Mouse (Mus musculus) intestine, postnatal 0 days (tissue): ENCODE measurements around the gene Pan3. TPM values are rescaled to one million over a fixed set of nuclear protein-coding genes. Genes with fewer than 3 reads are reported as not detected.

Experiments
- ATAC-seq: fragments of 200-750 bp; cut with Nextera tagmentation; 2 replicates; pipeline ENCODE4 v1.8.0; 2017; ENCODE audit warnings: mild to moderate bottlenecking, moderate TSS enrichment, moderate library complexity
- H3K27ac ChIP-seq: fragments of 300-500 bp; sonication (generic); 2 replicates; pipeline ENCODE4 v1.5.1; 2014; ENCODE audit warnings: mild to moderate bottlenecking, low read depth, low read length, moderate library complexity
- H3K27me3 ChIP-seq: fragments of 300-500 bp; sonication (generic); replicated peaks from 2 replicates; pipeline ENCODE4 v1.6.1; 2014; ENCODE audit warnings: low read length, mixed read lengths; ENCODE audit not compliant: control insufficient read depth, insufficient read depth
- H3K36me3 ChIP-seq: fragments of 300-500 bp; sonication (generic); 2 replicates; pipeline ENCODE4 v1.6.1; 2014; ENCODE audit warnings: mild to moderate bottlenecking, moderate library complexity; ENCODE audit not compliant: control insufficient read depth, insufficient read depth
- H3K4me1 ChIP-seq: fragments of 300-500 bp; sonication (generic); replicated peaks from 2 replicates; pipeline ENCODE4 v1.6.1; 2014; ENCODE audit warnings: antibody characterized with exemption, low read length, mixed read lengths; ENCODE audit not compliant: control insufficient read depth, insufficient read depth
- H3K4me2 ChIP-seq: fragments of 300-500 bp; sonication (generic); replicated peaks from 2 replicates; pipeline ENCODE4 v1.6.1; 2014; ENCODE audit warnings: low read depth, mild to moderate bottlenecking, moderate library complexity
- H3K4me3 ChIP-seq: fragments of 300-500 bp; sonication (generic); 2 replicates; pipeline ENCODE4 v1.5.1; 2014; ENCODE audit warnings: low read depth, low read length
- H3K9ac ChIP-seq: fragments of 300-500 bp; sonication (generic); 2 replicates; pipeline ENCODE4 v1.6.1; 2014; ENCODE audit warnings: mild to moderate bottlenecking, low read depth, low read length
- H3K9me3 ChIP-seq: fragments of 300-500 bp; sonication (generic); 2 replicates; pipeline ENCODE4 v1.6.1; 2016; ENCODE audit warnings: mixed run types; ENCODE audit not compliant: control insufficient read depth
- CTCF ChIP-seq: sonication (generic); IDR thresholded peaks from 2 replicates; pipeline ENCODE4 v1.5.1; 2016; ENCODE audit warnings: low read depth, mild to moderate bottlenecking, control low read depth, antibody characterized with exemption, moderate library complexity
- WGBS: fragments of 180-500 bp; shearing (Covaris S2); extraction: QIAGEN DNeasy Blood & Tissue Kit; methylation state at CpG from one replicate; pipeline ENCODE4 v1.1.7; 2014; 5-methylcytosine and 5-hydroxymethylcytosine counted together
- polyA plus RNA-seq: library from polyadenylated mRNA; unstranded; fragments of >200 nt; fragmentation: Nextera tagmentation; extraction: Ambion mirVana; gene quantifications from 2 replicates; pipeline ENCODE4 v1.2.1, GENCODE M21; 2015

The Pan3 gene
- polyA plus RNA-seq, 1 experiment from 2014 or later, result 40.3 TPM

DNA sequence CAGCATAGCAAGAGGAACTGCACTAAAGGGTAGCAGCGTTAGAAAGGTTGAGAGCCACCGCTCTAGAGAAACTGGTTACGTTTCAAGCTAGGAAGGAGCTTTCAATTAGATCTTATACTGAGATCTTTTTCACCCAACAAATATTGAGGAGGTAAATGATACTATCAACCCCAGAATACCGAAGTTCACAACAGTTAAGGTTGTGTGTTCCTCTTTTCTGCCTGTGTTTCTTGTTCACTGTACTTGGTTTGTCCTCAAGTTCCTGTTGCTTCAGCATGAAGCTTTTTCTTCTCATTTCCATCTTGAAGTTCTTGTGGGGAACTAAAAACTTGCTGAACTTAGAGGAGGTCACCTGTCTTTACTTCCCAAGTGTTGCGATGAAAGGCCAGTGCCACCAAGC, 41.2 kb downstream of the Pan3 start:
- H3K9ac ChIP-seq, result no peak overlapping the region
- ATAC-seq, result no peak
- 91% methylated on average over 5 of the region's 5 CpGs for WGBS
- no peaks in the 10 kb centered on the region for H3K4me1 ChIP-seq
- no peak for TF ChIP-seq CTCF
- H3K27me3 ChIP-seq, result no peaks in the 10 kb centered on the region
- no peaks in the 10 kb centered on the region for H3K9me3 ChIP-seq
- no peak overlapping the region for H3K4me3 ChIP-seq
- no peak overlapping the region for H3K27ac ChIP-seq
- H3K36me3 ChIP-seq, result peaks cover 7% of the 10 kb centered on the region; the same call in 1 of the 2 replicates
- no peak overlapping the region for H3K4me2 ChIP-seq

- 78% methylated on average over 6 of the region's 6 CpGs for WGBS
- no peak overlapping the region for H3K27ac ChIP-seq
- no peak overlapping the region for H3K4me2 ChIP-seq
- H3K9ac ChIP-seq, result no peak overlapping the region
- peaks cover 7% of the 10 kb centered on the region; the same call in 1 of the 2 replicates for H3K36me3 ChIP-seq
- no peak for TF ChIP-seq CTCF
- no peaks in the 10 kb centered on the region for H3K27me3 ChIP-seq
- no peaks in the 10 kb centered on the region; the same call in 1 of the 2 replicates for H3K4me1 ChIP-seq
- no peak for ATAC-seq
- H3K4me3 ChIP-seq, result no peak overlapping the region
- no peaks in the 10 kb centered on the region for H3K9me3 ChIP-seq
These were observed 43.1 kb downstream of the Pan3 start for GRCm38 (mm10) chr5:147473071-147473470.

GRCm38 (mm10) chr5:147473856-147474255, 43.9 kb downstream of the Pan3 start:
- Histone ChIP-seq H3K4me3 (no peak overlapping the region), H3K9ac (no peak overlapping the region), H3K36me3 (peaks cover 7% of the 10 kb centered on the region; the same call in 1 of the 2 replicates), H3K4me2 (no peak overlapping the region), H3K27ac (no peak overlapping the region), H3K27me3 (no peaks in the 10 kb centered on the region), H3K9me3 (no peaks in the 10 kb centered on the region), H3K4me1 (no peaks in the 10 kb centered on the region; the same call in 1 of the 2 replicates)
- no peak for TF ChIP-seq CTCF
- WGBS, result 88% methylated on average over 3 of the region's 3 CpGs
- ATAC-seq, result no peak

- H3K36me3 ChIP-seq, result 0 out of 2 replicates have a peak, but pooled peaks cover 4% of the 10 kb centered on the region
- H3K4me3 ChIP-seq, result no peak overlapping the region
- no peak overlapping the region for H3K9ac ChIP-seq
- 94% methylated on average over 5 of the region's 5 CpGs for WGBS
- ATAC-seq, result no peak
- no peak overlapping the region for H3K4me2 ChIP-seq
- no peak for TF ChIP-seq CTCF
- H3K27ac ChIP-seq, result no peak overlapping the region
- H3K4me1 ChIP-seq, result no peaks in the 10 kb centered on the region; the same call in 1 of the 2 replicates
- H3K27me3 ChIP-seq, result no peaks in the 10 kb centered on the region
- no peaks in the 10 kb centered on the region for H3K9me3 ChIP-seq
These were observed 46.1 kb downstream of the Pan3 start for GRCm38 (mm10) chr5:147476109-147476508.

- TF ChIP-seq CTCF, result no peak
- H3K4me1 ChIP-seq, result no peaks in the 10 kb centered on the region; the same call in 1 of the 2 replicates
- H3K4me3 ChIP-seq, result no peak overlapping the region
- no peak overlapping the region for H3K4me2 ChIP-seq
- H3K27me3 ChIP-seq, result no peaks in the 10 kb centered on the region
- ATAC-seq, result no peak
- H3K27ac ChIP-seq, result no peak overlapping the region
- 93% methylated on average over 9 of the region's 9 CpGs for WGBS
- no peaks in the 10 kb centered on the region for H3K9me3 ChIP-seq
- no peak overlapping the region for H3K9ac ChIP-seq
- 0 out of 2 replicates have a peak, but pooled peaks cover 2% of the 10 kb centered on the region for H3K36me3 ChIP-seq
These were observed 47.1 kb downstream of the Pan3 start for GRCm38 (mm10) chr5:147477106-147477505.

DNA sequence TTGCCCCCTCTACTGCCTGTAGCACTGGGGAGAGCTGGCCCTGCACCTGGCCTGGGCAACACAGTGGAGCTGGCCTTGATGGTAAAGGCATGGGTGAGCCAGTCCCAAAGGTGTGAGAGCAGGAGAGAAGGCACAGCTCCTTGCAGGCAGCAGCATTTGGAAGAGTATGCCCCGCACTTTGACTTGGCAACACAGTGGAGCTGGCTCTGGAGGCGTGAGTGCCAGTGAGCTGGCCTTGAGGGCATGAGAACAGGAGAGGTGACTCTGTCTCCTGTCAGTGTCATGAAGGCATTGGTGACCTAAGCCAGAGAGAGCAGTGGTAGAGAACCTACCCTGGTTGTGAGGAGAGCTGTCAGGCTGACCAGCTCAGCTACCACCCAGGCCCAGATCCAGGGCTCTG, 49.4 kb downstream of the Pan3 start:
- no peak overlapping the region for H3K4me3 ChIP-seq
- WGBS, result 92% methylated on average over 2 of the region's 2 CpGs
- H3K36me3 ChIP-seq, result no peaks in the 10 kb centered on the region
- no peak overlapping the region for H3K9ac ChIP-seq
- H3K9me3 ChIP-seq, result no peaks in the 10 kb centered on the region
- H3K4me1 ChIP-seq, result no peaks in the 10 kb centered on the region; the same call in 1 of the 2 replicates
- no peak overlapping the region for H3K4me2 ChIP-seq
- ATAC-seq, result no peak
- TF ChIP-seq CTCF, result no peak
- H3K27me3 ChIP-seq, result no peaks in the 10 kb centered on the region
- no peak overlapping the region for H3K27ac ChIP-seq

DNA sequence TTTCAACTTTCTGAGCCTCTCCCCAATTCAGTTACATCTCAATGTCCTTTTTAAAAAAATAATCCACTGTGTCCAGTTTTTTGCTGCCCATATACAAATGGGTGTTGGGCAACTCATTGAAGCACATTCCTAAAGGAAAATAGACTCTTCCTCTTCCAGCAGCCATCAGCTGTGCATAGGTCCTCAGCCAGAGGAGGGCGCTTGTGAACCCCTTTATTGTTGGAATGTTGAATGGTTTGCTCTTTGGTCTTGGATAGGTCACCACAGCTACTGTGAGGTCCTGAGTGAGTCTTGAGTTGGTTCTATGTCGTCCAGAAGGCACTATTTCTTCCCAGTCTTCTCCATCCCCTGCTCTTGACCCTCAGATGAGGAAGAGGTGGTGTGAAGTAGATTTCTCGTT, 54.2 kb downstream of the Pan3 start:
- H3K4me3 ChIP-seq, result no peak overlapping the region
- ATAC-seq, result no peak
- no peaks in the 10 kb centered on the region for H3K9me3 ChIP-seq
- H3K4me2 ChIP-seq, result no peak overlapping the region
- H3K27ac ChIP-seq, result no peak overlapping the region
- H3K9ac ChIP-seq, result no peak overlapping the region
- WGBS, result 71% methylated on average over 3 of the region's 3 CpGs
- H3K4me1 ChIP-seq, result no peaks in the 10 kb centered on the region
- peaks cover 4% of the 10 kb centered on the region; the same call in 1 of the 2 replicates for H3K36me3 ChIP-seq
- peak; percentile 63 for TF ChIP-seq CTCF
- H3K27me3 ChIP-seq, result no peaks in the 10 kb centered on the region
